Mouse (Mus musculus): ENCODE data around the gene Olfr20. TPM values are rescaled to one million over a fixed set of nuclear protein-coding genes. Genes with fewer than 3 reads are reported as not detected.
"Not testable (repeated sequence)": the region's sequence is repeated elsewhere in the genome, so short reads cannot be mapped to it uniquely, and the experiment has no call there.

The Olfr20 gene
- polyA plus RNA-seq (2012; rRNA removed): 0.04 and 0.10 TPM in 2 replicates

DNA sequence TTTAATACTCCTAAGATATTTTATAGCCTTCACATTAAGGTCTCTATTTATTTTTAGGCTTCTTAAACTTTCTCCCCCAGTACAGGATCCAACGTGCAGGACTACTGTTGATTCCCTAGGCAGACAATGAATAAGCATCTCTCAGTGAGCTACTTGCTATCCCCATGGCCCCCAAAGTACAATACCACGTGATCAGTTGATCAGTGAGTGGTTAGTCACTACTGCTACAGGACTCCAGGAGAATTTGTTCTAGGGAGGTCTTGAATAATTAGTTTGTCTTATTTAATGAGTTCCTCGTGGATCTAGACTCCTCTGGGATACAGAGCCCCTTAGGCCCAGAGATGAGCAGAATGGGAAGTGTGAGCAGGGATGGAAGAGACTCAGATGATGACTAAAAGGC, at the start of gene Olfr20:
Gene Olfr20 (plus strand): TSS at position 301 of the 400 bp plus-strand sequence.
- no peak for DNase-seq (ENCODE audit: low spot score)

DNA sequence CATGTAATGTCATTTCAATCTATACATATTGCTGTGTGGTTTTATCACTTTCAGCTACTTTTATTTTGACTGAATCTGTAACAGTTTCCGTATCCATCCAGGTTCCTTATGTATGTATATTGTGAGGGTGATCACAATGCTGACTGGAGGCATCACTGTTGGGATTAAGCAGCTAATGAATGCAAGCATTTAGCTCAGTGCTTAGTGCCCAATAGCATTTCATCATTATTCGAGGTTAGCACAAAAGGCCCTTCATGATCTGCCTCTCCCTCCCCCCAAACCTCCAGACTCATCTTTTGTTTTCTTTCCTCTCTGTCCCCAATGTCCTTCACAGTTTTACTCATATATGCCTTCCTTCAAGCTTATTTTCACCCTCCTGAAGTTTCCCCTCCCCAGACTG, 47.5 kb upstream of the Olfr20 start:
- no peak for DNase-seq (ENCODE audit: low spot score)

DNA sequence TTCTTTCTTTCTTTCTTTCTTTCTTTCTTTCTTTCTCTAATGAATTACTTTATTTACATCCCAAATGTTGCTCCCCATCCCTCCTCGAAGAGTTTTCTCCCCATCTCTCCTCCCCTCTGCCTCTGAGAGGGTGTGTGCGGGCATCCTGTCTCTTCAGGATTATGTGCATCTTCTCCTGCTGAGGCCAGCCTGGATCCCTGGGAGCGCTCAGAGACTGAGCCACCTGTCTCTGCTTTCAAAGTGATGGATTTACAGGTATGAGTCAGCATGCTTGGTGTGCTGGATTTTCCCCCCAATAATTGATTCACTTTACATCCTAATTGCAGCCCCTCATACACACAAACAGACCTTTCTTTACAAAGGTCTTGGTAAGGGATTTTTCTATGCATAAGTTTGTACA, 34.6 kb upstream of the Olfr20 start:
- no peak for DNase-seq (ENCODE audit: low spot score)

DNA sequence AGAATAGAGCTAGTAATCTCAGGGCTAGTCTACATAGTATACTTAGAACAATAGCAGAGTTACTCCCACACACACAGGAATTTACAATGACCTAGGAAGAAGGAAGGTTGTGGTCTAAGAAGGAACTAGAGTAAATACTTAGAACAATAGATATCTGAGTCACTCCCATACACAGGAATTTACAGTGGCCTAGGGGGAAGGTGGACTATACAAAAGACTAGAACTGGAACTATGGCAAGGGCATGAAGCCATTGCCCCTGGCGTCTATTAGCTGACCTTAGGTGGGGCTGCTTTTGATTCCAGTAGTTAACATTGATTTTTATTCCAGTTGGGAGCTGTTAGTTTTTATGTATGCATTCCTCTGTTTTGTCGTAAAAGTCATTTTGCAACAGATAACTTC, 32.0 kb upstream of the Olfr20 start:
- not testable (repeated sequence) for DNase-seq (ENCODE audit: low spot score)

DNA sequence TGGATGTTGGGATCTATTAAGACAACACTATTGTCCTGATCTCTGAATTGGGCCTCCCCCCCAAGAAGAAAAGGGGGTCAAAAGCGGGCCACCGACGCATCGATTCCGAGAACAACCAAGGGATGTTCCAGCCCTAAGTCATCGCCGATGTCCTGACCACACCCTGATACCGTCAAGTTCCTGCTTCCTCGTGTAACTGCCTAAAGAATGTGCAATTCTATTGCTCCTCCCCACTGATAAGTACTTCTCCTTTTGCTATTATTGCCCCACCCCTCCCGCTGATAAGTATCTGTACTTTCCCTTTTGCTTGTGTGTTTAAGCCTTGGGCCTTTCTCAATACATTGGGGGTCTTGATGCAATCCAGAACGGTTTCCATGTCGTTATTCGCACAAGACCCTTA, 29.5 kb upstream of the Olfr20 start:
- DNase-seq (ENCODE audit: low spot score): not testable (repeated sequence)

DNA sequence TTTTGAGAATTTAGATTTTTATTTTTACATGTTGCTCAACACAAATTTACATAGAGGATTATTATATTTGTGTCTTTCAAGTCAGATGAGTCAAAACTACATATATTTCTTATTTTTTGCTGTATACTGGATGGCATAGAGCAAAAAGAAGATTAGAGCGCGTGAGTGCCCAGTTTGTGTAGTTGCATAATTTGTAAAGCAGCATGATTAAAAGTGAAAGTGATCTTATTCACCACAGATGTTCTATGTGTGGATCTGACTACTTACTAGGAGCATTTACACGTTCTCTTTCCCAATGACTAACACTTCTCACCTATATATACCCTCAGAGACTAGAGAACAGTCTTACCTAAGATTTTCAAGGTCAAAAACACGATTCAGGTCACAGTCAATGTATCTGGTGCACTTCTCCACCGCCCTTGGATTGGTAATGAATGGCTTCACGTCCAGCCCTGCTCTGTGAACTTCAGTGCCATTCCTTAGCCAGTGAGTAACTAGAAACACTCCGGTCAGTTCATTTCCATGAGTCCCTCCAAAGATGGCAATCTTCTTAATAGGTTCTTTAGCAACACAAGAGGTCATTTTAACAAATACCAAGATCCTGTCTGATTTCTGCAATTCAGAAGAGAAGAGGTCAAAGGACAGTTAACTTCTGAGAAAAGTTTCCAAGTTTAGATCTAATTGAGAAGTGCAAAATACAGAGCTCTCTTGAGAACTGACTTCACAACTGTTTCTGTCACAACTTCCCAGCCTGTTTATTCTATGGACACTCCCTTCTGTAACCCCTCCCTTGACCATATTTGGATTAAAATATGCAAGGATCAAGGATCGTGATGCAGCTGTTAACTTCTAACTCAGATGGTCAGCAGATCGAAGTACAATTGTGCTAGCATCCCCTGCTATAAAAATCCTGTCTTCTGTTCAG, 26.4 kb upstream of the Olfr20 start:
- no peak for DNase-seq (ENCODE audit: low spot score)

DNA sequence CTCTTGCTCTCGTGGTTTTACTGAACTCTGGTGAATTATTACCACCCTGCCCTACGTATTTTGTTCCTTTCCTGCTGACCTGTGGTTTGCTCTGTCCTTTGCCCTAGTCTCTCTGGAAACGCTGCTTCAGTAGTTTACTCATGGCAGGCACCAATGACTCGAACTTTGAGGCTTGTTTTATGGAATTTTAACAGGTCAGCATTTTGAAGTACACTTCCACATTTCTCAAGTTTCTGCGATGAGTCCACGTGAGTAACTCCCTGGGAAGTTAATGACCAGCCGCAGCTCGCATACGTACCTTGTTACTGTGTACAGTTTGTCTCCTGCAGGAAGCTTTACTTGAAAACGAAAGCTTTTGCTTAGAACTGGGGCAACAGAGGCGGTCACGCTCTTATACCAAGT, 24.1 kb upstream of the Olfr20 start:
- no peak for DNase-seq (ENCODE audit: low spot score)

DNA sequence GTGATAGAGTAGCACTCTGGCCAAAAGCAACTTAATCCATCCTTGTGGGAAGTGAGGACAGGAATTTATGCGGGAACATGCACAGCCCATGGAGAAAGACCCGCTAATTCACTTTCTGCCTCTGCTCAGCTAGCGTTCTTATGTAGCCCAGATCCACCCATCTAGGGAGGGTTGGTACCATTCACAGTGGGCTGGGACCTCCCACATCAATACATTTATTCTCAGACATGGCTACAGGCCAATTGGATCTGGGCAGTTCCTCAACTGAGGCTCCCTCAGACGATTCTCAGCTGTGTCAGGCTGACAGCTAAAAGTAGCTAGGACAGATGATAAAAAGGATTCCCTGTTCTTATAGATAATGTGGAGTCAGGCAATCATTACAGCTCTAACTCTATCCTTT, 23.2 kb upstream of the Olfr20 start:
- no peak for DNase-seq (ENCODE audit: low spot score)

DNA sequence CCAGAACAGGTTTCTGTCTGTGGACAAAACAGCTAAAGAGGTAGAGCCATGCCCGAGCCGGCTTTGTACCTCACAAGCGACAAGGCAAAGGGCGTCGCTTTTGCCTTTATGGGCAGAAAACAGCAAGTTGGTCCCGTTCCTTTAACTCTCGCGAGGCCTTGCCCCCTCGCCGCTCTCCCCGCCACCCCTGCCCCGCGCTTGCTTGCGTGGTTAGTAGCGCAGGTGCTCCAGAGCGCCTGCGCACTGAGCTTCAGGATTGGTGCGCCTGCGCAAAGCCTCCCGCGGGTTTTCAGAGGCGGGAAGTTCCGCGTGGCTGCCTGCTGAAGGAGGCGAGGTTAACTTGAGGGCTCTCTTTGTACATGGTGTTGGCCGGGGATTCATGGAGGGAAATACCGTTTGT, 21.1 kb upstream of the Olfr20 start, which contains the start of the genes Aspa, Gm49340 and Spata22:
Gene Aspa (minus strand): TSS at position 155 of the 400 bp plus-strand sequence.
Gene Gm49340 (plus strand): TSS at position 300 of the 400 bp plus-strand sequence.
Gene Spata22 (plus strand): TSS at position 300 of the 400 bp plus-strand sequence.
- no peak for DNase-seq (ENCODE audit: low spot score)

DNA sequence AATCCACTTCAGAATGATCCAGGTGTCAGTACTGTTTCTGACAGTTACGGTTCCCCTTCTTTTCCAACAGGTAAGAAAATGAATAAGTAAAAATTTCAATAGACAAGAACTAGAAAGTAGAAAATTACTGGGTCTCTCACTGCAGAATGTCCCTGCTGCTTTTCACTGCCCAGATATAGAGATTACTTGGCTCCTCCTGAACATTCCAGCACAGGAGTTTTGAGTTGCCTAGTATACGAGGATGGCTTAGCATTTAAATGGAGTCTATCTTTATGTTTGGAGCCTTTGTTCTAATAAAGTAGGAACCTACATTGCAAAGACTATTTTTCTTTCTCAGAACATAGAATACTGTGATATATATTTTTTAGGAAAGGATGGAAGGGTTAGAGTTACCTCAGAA, 17.2 kb upstream of the Olfr20 start:
- DNase-seq (ENCODE audit: low spot score): no peak

DNA sequence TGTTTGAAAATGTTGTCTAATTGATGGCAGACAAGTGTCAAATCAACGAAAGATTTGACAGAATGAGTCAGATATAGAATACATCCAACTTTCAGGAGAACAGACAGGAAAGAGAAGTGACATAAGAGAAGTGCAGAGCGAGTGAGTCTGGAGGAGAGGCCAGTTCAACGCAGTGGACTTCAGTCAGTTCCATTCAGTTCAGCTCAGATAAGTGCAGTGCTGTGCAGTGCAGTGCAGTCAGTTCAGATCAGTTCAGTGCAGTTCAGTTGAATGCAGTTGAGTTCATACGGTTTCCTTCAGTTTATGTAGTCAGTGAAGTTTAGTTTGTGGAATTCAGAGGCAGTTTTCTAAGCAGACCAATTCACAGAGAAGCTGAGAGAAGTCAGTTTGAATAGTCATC, 13.7 kb upstream of the Olfr20 start:
- no peak for DNase-seq (ENCODE audit: low spot score)

DNA sequence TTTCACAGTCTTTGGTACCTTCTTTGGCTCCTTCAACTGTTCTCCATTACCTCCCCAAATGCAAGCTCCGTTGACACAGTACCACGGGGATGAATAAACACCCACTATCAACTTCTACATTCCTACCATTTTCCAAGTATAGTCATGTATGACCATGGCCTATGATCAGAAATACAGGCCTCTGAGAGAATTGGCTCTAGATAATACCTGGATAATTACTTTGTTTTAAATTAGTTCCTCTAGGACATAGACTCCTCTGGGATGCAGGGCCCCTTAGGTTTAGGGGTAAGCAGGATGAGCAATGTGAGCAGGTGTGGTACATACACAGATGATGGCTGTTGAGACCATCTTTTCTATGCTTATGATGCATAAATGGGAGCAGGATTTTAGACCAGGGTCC, 20.4 kb downstream of the Olfr20 start, which contains the start of gene Olfr376:
Gene Olfr376 (plus strand): TSS at position 301 of the 400 bp plus-strand sequence.
- DNase-seq (ENCODE audit: low spot score): no peak

DNA sequence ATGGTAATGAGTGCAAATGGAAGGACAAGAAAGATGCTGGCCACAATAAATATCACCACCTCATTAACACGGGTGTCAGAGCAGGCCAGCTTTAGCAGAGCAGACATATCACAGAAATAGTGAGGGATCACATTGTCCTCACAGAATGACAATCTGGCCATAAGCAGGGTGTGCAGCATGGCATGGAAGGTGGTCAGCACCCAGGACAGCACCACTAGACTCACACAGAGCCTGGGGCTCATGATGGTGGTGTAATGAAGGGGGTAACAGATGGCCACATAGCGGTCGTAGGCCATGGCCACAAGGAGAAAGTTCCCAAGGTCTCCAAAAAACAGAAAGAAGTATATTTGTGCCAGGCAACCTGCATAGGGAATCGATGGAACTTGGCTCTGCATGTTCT, 44.8 kb downstream of the Olfr20 start:
- no peak for DNase-seq (ENCODE audit: low spot score)

DNA sequence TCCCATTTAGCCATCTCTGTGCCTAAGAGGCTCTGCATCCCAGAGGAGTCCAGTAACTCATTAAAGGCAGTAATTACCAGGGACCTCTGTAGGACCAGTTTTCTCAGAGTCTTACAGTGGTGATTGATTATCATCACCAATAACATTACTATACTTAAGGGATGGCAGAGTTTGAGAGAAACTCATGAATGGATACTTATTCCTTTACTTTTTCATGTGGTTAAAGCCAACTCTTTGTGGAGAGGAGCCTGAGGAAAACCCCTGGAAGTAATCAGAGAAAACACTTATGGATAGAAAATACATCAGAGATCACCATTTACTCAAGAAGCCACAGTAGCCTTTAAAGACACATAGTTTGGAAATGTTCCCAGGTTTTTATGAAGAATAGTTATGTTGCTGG, 48.9 kb downstream of the Olfr20 start, which contains the start of gene Olfr1:
Gene Olfr1 (minus strand): TSS at position 101 of the 400 bp plus-strand sequence.
- DNase-seq (ENCODE audit: low spot score): no peak

Other genes with a start within 250 kb of the Olfr20 start
- 0.41 and 0.58 TPM in 2 replicates for gene Haspin, start 212.5 kb upstream of the Olfr20 start, polyA plus RNA-seq (2012; rRNA removed)
- gene P2rx5, start 190.4 kb upstream of the Olfr20 start, polyA plus RNA-seq (2012; rRNA removed): 3.1 TPM in 2 replicates
- gene Emc6, start 173.7 kb upstream of the Olfr20 start, polyA plus RNA-seq (2012; rRNA removed): 49.0 and 62.3 TPM in 2 replicates
- gene Tax1bp3, start 173.7 kb upstream of the Olfr20 start, polyA plus RNA-seq (2012; rRNA removed): 101 and 131 TPM in 2 replicates
- gene Ctns, start 151.7 kb upstream of the Olfr20 start, polyA plus RNA-seq (2012; rRNA removed): 32.5 and 37.5 TPM in 2 replicates
- gene Shpk, start 151.3 kb upstream of the Olfr20 start, polyA plus RNA-seq (2012; rRNA removed): 11.5 and 12.7 TPM in 2 replicates
- gene Trpv1, start 116.5 kb upstream of the Olfr20 start, polyA plus RNA-seq (2012; rRNA removed): 0.37 and 0.38 TPM in 2 replicates
- 0.32 and 0.34 TPM in 2 replicates for gene Trpv3, start 83.4 kb upstream of the Olfr20 start, polyA plus RNA-seq (2012; rRNA removed)
- 23.8 and 25.8 TPM in 2 replicates for gene Aspa, start 21.2 kb upstream of the Olfr20 start, polyA plus RNA-seq (2012; rRNA removed)
- not detected in 2 replicates for gene Gm49340, start 21.0 kb upstream of the Olfr20 start, polyA plus RNA-seq (2012; rRNA removed)
- 0.21 and 0.44 TPM in 2 replicates for gene Spata22, start 21.0 kb upstream of the Olfr20 start, polyA plus RNA-seq (2012; rRNA removed)
- not detected in 2 replicates for gene Olfr376, start 20.5 kb downstream of the Olfr20 start, polyA plus RNA-seq (2012; rRNA removed)
- not detected in 2 replicates for gene Olfr1, start 48.8 kb downstream of the Olfr20 start, polyA plus RNA-seq (2012; rRNA removed)
- gene Olfr378, start 77.7 kb downstream of the Olfr20 start, polyA plus RNA-seq (2012; rRNA removed): not detected in 2 replicates
- not detected in 2 replicates for gene Olfr380, start 106.7 kb downstream of the Olfr20 start, polyA plus RNA-seq (2012; rRNA removed)
- gene Olfr381, start 140.8 kb downstream of the Olfr20 start, polyA plus RNA-seq (2012; rRNA removed): not detected in 2 replicates
- gene Olfr382, start 166.4 kb downstream of the Olfr20 start, polyA plus RNA-seq (2012; rRNA removed): not detected in 2 replicates
- gene Olfr385, start 242.2 kb downstream of the Olfr20 start, polyA plus RNA-seq (2012; rRNA removed): not detected in 2 replicates
- not detected in 2 replicates for gene Olfr384, start 247.8 kb downstream of the Olfr20 start, polyA plus RNA-seq (2012; rRNA removed)

Data from urinary bladder, adult 2 months (tissue).